Mouse (Mus musculus): ENCODE data around the gene Znrf2. TPM values are rescaled to one million over a fixed set of nuclear protein-coding genes. Genes with fewer than 3 reads are reported as not detected.

Znrf2 gene
- 11.8 and 13.0 TPM in 2 replicates for polyA plus RNA-seq (2012; rRNA removed)

DNA sequence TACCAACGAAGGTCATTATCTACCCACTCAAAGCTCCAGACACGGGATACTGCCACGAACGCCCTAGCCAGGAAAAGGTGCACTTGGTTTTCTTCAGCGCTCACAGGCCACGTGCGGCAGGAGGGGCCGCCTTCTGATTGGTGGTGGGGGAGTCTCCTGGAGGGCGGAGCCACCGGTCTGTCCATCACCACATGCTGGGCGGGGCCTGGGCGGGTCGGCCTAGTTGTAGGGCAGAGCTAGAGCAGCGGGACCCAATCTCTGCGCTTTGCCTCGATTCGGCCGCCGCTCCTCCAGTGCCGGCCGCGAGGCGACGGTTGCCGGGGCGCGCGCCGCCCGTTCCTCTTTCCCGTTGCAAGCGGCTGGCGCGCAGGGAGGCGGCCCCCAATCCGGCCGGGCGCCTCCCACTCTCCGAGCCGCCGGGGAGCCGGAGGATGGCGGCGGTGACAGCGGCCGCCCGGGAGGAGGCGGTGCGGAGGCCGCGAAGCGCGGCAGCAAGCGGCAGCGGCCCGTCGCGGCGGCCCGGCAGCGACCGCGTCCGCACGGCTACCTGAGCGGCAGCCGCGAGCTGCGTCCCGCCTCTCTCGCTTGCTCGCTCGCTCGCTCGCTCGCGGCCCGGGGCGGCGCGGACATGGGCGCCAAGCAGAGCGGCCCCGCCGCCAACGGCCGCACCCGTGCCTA, at the start of gene Znrf2:
Gene Znrf2, plus strand, starts transcription at position 529 of the 678 bp plus-strand sequence.

Other genes with a start within 250 kb of the Znrf2 start
- 12.6 and 13.3 TPM in 2 replicates for gene Plekha8, start 221.8 kb upstream of the Znrf2 start, polyA plus RNA-seq (2012; rRNA removed)
- 2.7 and 3.6 TPM in 2 replicates for gene Fkbp14, start 219.6 kb upstream of the Znrf2 start, polyA plus RNA-seq (2012; rRNA removed)
- 4.3 and 6.9 TPM in 2 replicates for gene Mturn, start 135.3 kb upstream of the Znrf2 start, polyA plus RNA-seq (2012; rRNA removed)
- 26.6 and 29.8 TPM in 2 replicates for gene Nod1, start 155.7 kb downstream of the Znrf2 start, polyA plus RNA-seq (2012; rRNA removed)
- 0.66 and 1.8 TPM in 2 replicates for gene Ggct, start 176.0 kb downstream of the Znrf2 start, polyA plus RNA-seq (2012; rRNA removed)
- 43.5 and 45.0 TPM in 2 replicates for gene Gars, start 221.1 kb downstream of the Znrf2 start, polyA plus RNA-seq (2012; rRNA removed)